Mouse (Mus musculus) kidney, embryonic 14.5 days (tissue): ENCODE data around the gene Gata1. TPM values are rescaled to one million over a fixed set of nuclear protein-coding genes. Genes with fewer than 3 reads are reported as not detected.
"Not testable (repeated sequence)": the region's sequence is repeated elsewhere in the genome, so short reads cannot be mapped to it uniquely, and the experiment has no call there.

Source experiments
- ATAC-seq: fragments of 200-750 bp; cut with Nextera tagmentation; 2 replicates; pipeline ENCODE4 v1.8.0; 2017; ENCODE audit warnings: moderate number of reproducible peaks, mild to moderate bottlenecking, moderate TSS enrichment, moderate library complexity; ENCODE audit not compliant: low FRiP score, low TSS enrichment
- H3K27ac ChIP-seq: fragments of 300-500 bp; sonication (generic); 2 replicates; pipeline ENCODE4 v1.5.1; 2014; ENCODE audit warnings: low read depth, mild to moderate bottlenecking, low read length, moderate library complexity, mixed read lengths
- H3K27me3 ChIP-seq: fragments of 300-500 bp; sonication (generic); 2 replicates; pipeline ENCODE4 v1.6.1; 2014; ENCODE audit warnings: mild to moderate bottlenecking, low read length; ENCODE audit not compliant: control insufficient read depth, insufficient read depth
- H3K36me3 ChIP-seq: fragments of 300-500 bp; sonication (generic); 2 replicates; pipeline ENCODE4 v1.6.1; 2014; ENCODE audit warnings: low read length, mixed read lengths; ENCODE audit not compliant: control insufficient read depth, insufficient read depth
- H3K4me1 ChIP-seq: fragments of 300-500 bp; sonication (generic); 2 replicates; pipeline ENCODE4 v1.6.1; 2014; ENCODE audit warnings: low read length, mixed read lengths; ENCODE audit not compliant: control insufficient read depth, insufficient read depth
- H3K4me2 ChIP-seq: fragments of 300-500 bp; sonication (generic); replicated peaks from 2 replicates; pipeline ENCODE4 v1.6.1; 2014; ENCODE audit warnings: low read depth, mild to moderate bottlenecking, low read length
- H3K4me3 ChIP-seq: fragments of 300-500 bp; sonication (generic); 2 replicates; pipeline ENCODE4 v1.5.1; 2014; ENCODE audit warnings: mild to moderate bottlenecking, low read length
- H3K9ac ChIP-seq: fragments of 300-500 bp; sonication (generic); 2 replicates; pipeline ENCODE4 v1.6.1; 2014; ENCODE audit warnings: low read depth, mild to moderate bottlenecking, low read length, moderate library complexity
- H3K9me3 ChIP-seq: fragments of 300-500 bp; sonication (generic); 2 replicates; pipeline ENCODE4 v1.6.1; 2016; ENCODE audit warnings: low read length; ENCODE audit not compliant: control insufficient read depth
- WGBS: fragments of 180-500 bp; shearing (Covaris S2); extraction: QIAGEN DNeasy Blood & Tissue Kit; methylation state at CpG from one replicate; pipeline ENCODE4 v1.1.7; 2014; 5-methylcytosine and 5-hydroxymethylcytosine counted together
- polyA plus RNA-seq: library from polyadenylated mRNA; unstranded; fragments of >200 nt; fragmentation: Nextera tagmentation; extraction: Ambion mirVana; gene quantifications from 2 replicates; pipeline ENCODE4 v1.2.1, GENCODE M21; 2014

The Gata1 gene
- polyA plus RNA-seq, 1 experiment from 2014 or later: 0.49 TPM

- H3K4me3 ChIP-seq, H3K4me1 ChIP-seq, H3K36me3 ChIP-seq, H3K4me2 ChIP-seq, H3K9ac ChIP-seq, H3K27me3 ChIP-seq, ATAC-seq, H3K27ac ChIP-seq, H3K9me3 ChIP-seq: not testable (repeated sequence)
- WGBS: 88% methylated on average over 4 of the region's 4 CpGs
These were observed 31.5 kb upstream of the Gata1 start for GRCm38 (mm10) chrX:8009356-8009755.

GRCm38 (mm10) chrX:8008543-8008942 is 30.7 kb upstream of the Gata1 start:
- WGBS: 49% methylated on average over 5 of the region's 5 CpGs
- no peak overlapping the region for H3K4me2 ChIP-seq
- H3K4me1 ChIP-seq: no peaks in the 10 kb centered on the region
- no peak overlapping the region for H3K27ac ChIP-seq
- H3K4me3 ChIP-seq: no peak overlapping the region
- no peaks in the 10 kb centered on the region for H3K9me3 ChIP-seq
- H3K9ac ChIP-seq: no peak overlapping the region
- ATAC-seq: no peak
- H3K36me3 ChIP-seq: no peaks in the 10 kb centered on the region
- H3K27me3 ChIP-seq: no peaks in the 10 kb centered on the region

- no peaks in the 10 kb centered on the region for H3K9me3 ChIP-seq
- no peaks in the 10 kb centered on the region for H3K27me3 ChIP-seq
- H3K27ac ChIP-seq: no peak overlapping the region
- H3K36me3 ChIP-seq: no peaks in the 10 kb centered on the region
- 61% methylated on average over 4 of the region's 4 CpGs for whole genome bisulfite sequencing
- H3K9ac ChIP-seq: no peak overlapping the region
- H3K4me3 ChIP-seq: no peak overlapping the region
- no peak for ATAC-seq
- no peak overlapping the region for H3K4me2 ChIP-seq
- H3K4me1 ChIP-seq: no peaks in the 10 kb centered on the region
These were observed 25.1 kb upstream of the Gata1 start for GRCm38 (mm10) chrX:8002971-8003370.

- 31% methylated on average over 5 of the region's 5 CpGs for WGBS
- Histone ChIP-seq H3K27ac (no peak overlapping the region), H3K4me2 (no peak overlapping the region), H3K9me3 (no peaks in the 10 kb centered on the region), H3K27me3 (no peaks in the 10 kb centered on the region), H3K4me3 (no peak overlapping the region), H3K9ac (no peak overlapping the region), H3K4me1 (no peaks in the 10 kb centered on the region), H3K36me3 (no peaks in the 10 kb centered on the region)
- no peak for ATAC-seq
These were observed 24.1 kb upstream of the Gata1 start for GRCm38 (mm10) chrX:8002001-8002400.

GRCm38 (mm10) chrX:8000546-8001192 is 22.8 kb upstream of the Gata1 start:
- H3K36me3 ChIP-seq: no peaks in the 10 kb centered on the region
- no peak for ATAC-seq
- H3K9me3 ChIP-seq: no peaks in the 10 kb centered on the region
- no peak overlapping the region for H3K27ac ChIP-seq
- H3K4me2 ChIP-seq: no peak overlapping the region
- no peak overlapping the region for H3K9ac ChIP-seq
- H3K4me3 ChIP-seq: no peak overlapping the region
- 67% methylated on average over 3 of the region's 3 CpGs for WGBS
- H3K4me1 ChIP-seq: no peaks in the 10 kb centered on the region
- no peaks in the 10 kb centered on the region for H3K27me3 ChIP-seq

GRCm38 (mm10) chrX:7993068-7993735 is 15.3 kb upstream of the Gata1 start:
- ATAC-seq: no peak
- Histone ChIP-seq H3K27me3 (no peaks in the 10 kb centered on the region), H3K27ac (no peak overlapping the region), H3K36me3 (no peaks in the 10 kb centered on the region), H3K9ac (no peak overlapping the region), H3K4me1 (no peaks in the 10 kb centered on the region), H3K4me2 (no peak overlapping the region), H3K9me3 (no peaks in the 10 kb centered on the region), H3K4me3 (no peak overlapping the region)
- WGBS: 77% methylated on average over 10 of the region's 10 CpGs

GRCm38 (mm10) chrX:7992379-7993067 is 14.7 kb upstream of the Gata1 start:
- no peak for ATAC-seq
- Histone ChIP-seq H3K4me1 (no peaks in the 10 kb centered on the region), H3K4me3 (no peak overlapping the region), H3K27ac (no peak overlapping the region), H3K9me3 (no peaks in the 10 kb centered on the region), H3K9ac (no peak overlapping the region), H3K4me2 (no peak overlapping the region), H3K36me3 (no peaks in the 10 kb centered on the region), H3K27me3 (no peaks in the 10 kb centered on the region)
- 60% methylated on average over 8 of the region's 8 CpGs for WGBS

- Histone ChIP-seq H3K9ac (no peak overlapping the region), H3K4me3 (no peak overlapping the region), H3K4me2 (no peak overlapping the region), H3K9me3 (no peaks in the 10 kb centered on the region), H3K27me3 (no peaks in the 10 kb centered on the region), H3K4me1 (no peaks in the 10 kb centered on the region), H3K36me3 (no peaks in the 10 kb centered on the region), H3K27ac (no peak overlapping the region)
- ATAC-seq: no peak
- WGBS: 82% methylated on average over 7 of the region's 7 CpGs
These were observed 3.5 kb upstream of the Gata1 start for GRCm38 (mm10) chrX:7981368-7981767.

GRCm38 (mm10) chrX:7971292-7971691 is 6.6 kb downstream of the Gata1 start:
- no peak for ATAC-seq
- no peak overlapping the region for H3K27ac ChIP-seq
- H3K36me3 ChIP-seq: no peaks in the 10 kb centered on the region
- no peaks in the 10 kb centered on the region for H3K9me3 ChIP-seq
- no peak overlapping the region for H3K4me3 ChIP-seq
- no peak overlapping the region for H3K9ac ChIP-seq
- no peaks in the 10 kb centered on the region for H3K27me3 ChIP-seq
- H3K4me2 ChIP-seq: no peak overlapping the region
- 77% methylated on average over 4 of the region's 4 CpGs for WGBS
- H3K4me1 ChIP-seq: no peaks in the 10 kb centered on the region
